Mouse (Mus musculus) heart, embryonic 16.5 days (tissue): ENCODE measurements around the gene Stat4. TPM values are rescaled to one million over a fixed set of nuclear protein-coding genes. Genes with fewer than 3 reads are reported as not detected.
"Not testable (repeated sequence)": the region's sequence is repeated elsewhere in the genome, so short reads cannot be mapped to it uniquely, and the experiment has no call there.

ENCODE experiments used
- ATAC-seq: fragments of 200-750 bp; cut with Nextera tagmentation; replicated peaks from 2 replicates; pipeline ENCODE4 v1.8.0; 2017; ENCODE audit warnings: moderate number of reproducible peaks; ENCODE audit not compliant: insufficient read depth, low FRiP score; ENCODE audit errors: extremely low read depth
- H3K27ac ChIP-seq: fragments of 300-500 bp; sonication (generic); 2 replicates; pipeline ENCODE4 v1.5.1; 2014; ENCODE audit warnings: mild to moderate bottlenecking, low read length, control low read depth, moderate library complexity
- H3K27me3 ChIP-seq: fragments of 300-500 bp; sonication (generic); 2 replicates; pipeline ENCODE4 v1.6.1; 2014; ENCODE audit warnings: low read length, mixed read lengths; ENCODE audit not compliant: control insufficient read depth, insufficient read depth
- H3K36me3 ChIP-seq: fragments of 300-500 bp; sonication (generic); 2 replicates; pipeline ENCODE4 v1.6.1; 2014; ENCODE audit not compliant: control insufficient read depth, insufficient read depth
- H3K4me1 ChIP-seq: fragments of 300-500 bp; sonication (generic); 2 replicates; pipeline ENCODE4 v1.6.1; 2014; ENCODE audit warnings: low read length, mixed read lengths; ENCODE audit not compliant: control insufficient read depth, insufficient read depth
- H3K4me2 ChIP-seq: fragments of 300-500 bp; sonication (generic); 2 replicates; pipeline ENCODE4 v1.6.1; 2014; ENCODE audit warnings: low read depth, mild to moderate bottlenecking, control low read depth, low read length
- H3K4me3 ChIP-seq: fragments of 300-500 bp; sonication (generic); 2 replicates; pipeline ENCODE4 v1.5.1; 2014; ENCODE audit warnings: mild to moderate bottlenecking, control low read depth, low read length
- H3K9ac ChIP-seq: fragments of 300-500 bp; sonication (generic); 2 replicates; pipeline ENCODE4 v1.6.1; 2014; ENCODE audit warnings: low read length, control low read depth
- H3K9me3 ChIP-seq: fragments of 300-500 bp; sonication (generic); replicated peaks from 2 replicates; pipeline ENCODE4 v1.6.1; 2016; ENCODE audit warnings: low read length; ENCODE audit not compliant: control insufficient read depth
- WGBS: fragments of 180-500 bp; shearing (Covaris S2); extraction: QIAGEN DNeasy Blood & Tissue Kit; methylation state at CpG from one replicate; pipeline ENCODE4 v1.1.7; 2014; 5-methylcytosine and 5-hydroxymethylcytosine counted together
- polyA plus RNA-seq: library from polyadenylated mRNA; unstranded; fragments of >200 nt; fragmentation: Nextera tagmentation; extraction: Ambion mirVana; gene quantifications from 2 replicates; pipeline ENCODE4 v1.2.1, GENCODE M21; 2015

Gene Stat4
- polyA plus RNA-seq, 1 experiment from 2014 or later = 6.1 TPM

- H3K4me1 ChIP-seq = no peaks in the 10 kb centered on the region
- no peak overlapping the region for H3K4me3 ChIP-seq
- no peak overlapping the region for H3K9ac ChIP-seq
- 76% methylated on average over 11 of the region's 11 CpGs for WGBS
- no peaks in the 10 kb centered on the region for H3K36me3 ChIP-seq
- no peaks in the 10 kb centered on the region for H3K27me3 ChIP-seq
- no peak overlapping the region for H3K27ac ChIP-seq
- H3K9me3 ChIP-seq = no peaks in the 10 kb centered on the region
- H3K4me2 ChIP-seq = no peak overlapping the region
- no peak for ATAC-seq
These were observed 53.6 kb downstream of the Stat4 start for GRCm38 (mm10) chr1:52040366-52041061.

- Histone ChIP-seq H3K36me3 (no peaks in the 10 kb centered on the region), H3K27ac (no peak overlapping the region), H3K4me3 (no peak overlapping the region), H3K9me3 (no peaks in the 10 kb centered on the region), H3K4me1 (no peaks in the 10 kb centered on the region), H3K9ac (no peak overlapping the region), H3K4me2 (no peak overlapping the region), H3K27me3 (no peaks in the 10 kb centered on the region)
- ATAC-seq = no peak
- 41% methylated on average over 4 of the region's 4 CpGs for WGBS
These were observed 56.2 kb downstream of the Stat4 start for GRCm38 (mm10) chr1:52043191-52043590.

GRCm38 (mm10) chr1:52046891-52047290, 59.9 kb downstream of the Stat4 start:
- ATAC-seq, H3K9ac ChIP-seq, H3K4me2 ChIP-seq, H3K4me3 ChIP-seq, H3K4me1 ChIP-seq, H3K27ac ChIP-seq, H3K27me3 ChIP-seq, H3K9me3 ChIP-seq, H3K36me3 ChIP-seq: not testable (repeated sequence)
- WGBS = 88% methylated on average over 10 of the region's 10 CpGs

- Histone ChIP-seq H3K4me1 (no peaks in the 10 kb centered on the region), H3K4me2 (no peak overlapping the region), H3K4me3 (no peak overlapping the region), H3K36me3 (no peaks in the 10 kb centered on the region), H3K9me3 (no peaks in the 10 kb centered on the region), H3K9ac (no peak overlapping the region), H3K27ac (no peak overlapping the region), H3K27me3 (no peaks in the 10 kb centered on the region)
- WGBS = 60% methylated on average over 2 of the region's 2 CpGs
- ATAC-seq = no peak
These were observed 61.8 kb downstream of the Stat4 start for GRCm38 (mm10) chr1:52048711-52049110.

- Histone ChIP-seq H3K9ac (no peak overlapping the region), H3K4me3 (no peak overlapping the region), H3K27ac (no peak overlapping the region), H3K4me1 (no peaks in the 10 kb centered on the region), H3K27me3 (no peaks in the 10 kb centered on the region), H3K36me3 (no peaks in the 10 kb centered on the region), H3K4me2 (no peak overlapping the region), H3K9me3 (no peaks in the 10 kb centered on the region)
- 84% methylated on average over 3 of the region's 3 CpGs for WGBS
- no peak for ATAC-seq
These were observed 62.9 kb downstream of the Stat4 start for GRCm38 (mm10) chr1:52049827-52050226.

- no peak overlapping the region for H3K9ac ChIP-seq
- H3K9me3 ChIP-seq = no peaks in the 10 kb centered on the region
- no peaks in the 10 kb centered on the region for H3K4me1 ChIP-seq
- H3K4me3 ChIP-seq = no peak overlapping the region
- no peaks in the 10 kb centered on the region for H3K27me3 ChIP-seq
- H3K27ac ChIP-seq = no peak overlapping the region
- ATAC-seq = no peak
- 69% methylated on average over 3 of the region's 3 CpGs for WGBS
- H3K4me2 ChIP-seq = no peak overlapping the region
- no peaks in the 10 kb centered on the region for H3K36me3 ChIP-seq
These were observed 64.6 kb downstream of the Stat4 start for GRCm38 (mm10) chr1:52051542-52051941.

GRCm38 (mm10) chr1:52052910-52053309, 66.0 kb downstream of the Stat4 start:
- Histone ChIP-seq H3K9ac (no peak overlapping the region), H3K27me3 (no peaks in the 10 kb centered on the region), H3K4me1 (no peaks in the 10 kb centered on the region), H3K4me3 (no peak overlapping the region), H3K9me3 (no peaks in the 10 kb centered on the region), H3K36me3 (no peaks in the 10 kb centered on the region), H3K27ac (no peak overlapping the region), H3K4me2 (no peak overlapping the region)
- 89% methylated on average over 9 of the region's 9 CpGs for WGBS
- ATAC-seq = no peak

GRCm38 (mm10) chr1:52055947-52056346, 69.0 kb downstream of the Stat4 start:
- Histone ChIP-seq H3K9ac (no peak overlapping the region), H3K4me3 (no peak overlapping the region), H3K27me3 (no peaks in the 10 kb centered on the region), H3K4me1 (no peaks in the 10 kb centered on the region), H3K36me3 (no peaks in the 10 kb centered on the region), H3K27ac (no peak overlapping the region), H3K4me2 (no peak overlapping the region), H3K9me3 (no peaks in the 10 kb centered on the region)
- ATAC-seq = no peak
- 82% methylated on average over 4 of the region's 4 CpGs for whole genome bisulfite sequencing

GRCm38 (mm10) chr1:52057153-52057552, 70.2 kb downstream of the Stat4 start:
- Histone ChIP-seq H3K27ac (no peak overlapping the region), H3K4me1 (no peaks in the 10 kb centered on the region), H3K9ac (no peak overlapping the region), H3K4me3 (no peak overlapping the region), H3K27me3 (no peaks in the 10 kb centered on the region), H3K36me3 (no peaks in the 10 kb centered on the region), H3K9me3 (no peaks in the 10 kb centered on the region), H3K4me2 (no peak overlapping the region)
- ATAC-seq = no peak
- WGBS = 55% methylated on average over 5 of the region's 5 CpGs
